Mouse (Mus musculus): Measurements from ENCODE around the gene Erf. TPM values are rescaled to one million over a fixed set of nuclear protein-coding genes. Genes with fewer than 3 reads are reported as not detected.
A peak's percentile ranks its signal among the peaks of the same experiment; 100 is the strongest.

Gene Erf
- polyA plus RNA-seq, 1 experiment from 2014 or later, result 4.6 TPM

DNA sequence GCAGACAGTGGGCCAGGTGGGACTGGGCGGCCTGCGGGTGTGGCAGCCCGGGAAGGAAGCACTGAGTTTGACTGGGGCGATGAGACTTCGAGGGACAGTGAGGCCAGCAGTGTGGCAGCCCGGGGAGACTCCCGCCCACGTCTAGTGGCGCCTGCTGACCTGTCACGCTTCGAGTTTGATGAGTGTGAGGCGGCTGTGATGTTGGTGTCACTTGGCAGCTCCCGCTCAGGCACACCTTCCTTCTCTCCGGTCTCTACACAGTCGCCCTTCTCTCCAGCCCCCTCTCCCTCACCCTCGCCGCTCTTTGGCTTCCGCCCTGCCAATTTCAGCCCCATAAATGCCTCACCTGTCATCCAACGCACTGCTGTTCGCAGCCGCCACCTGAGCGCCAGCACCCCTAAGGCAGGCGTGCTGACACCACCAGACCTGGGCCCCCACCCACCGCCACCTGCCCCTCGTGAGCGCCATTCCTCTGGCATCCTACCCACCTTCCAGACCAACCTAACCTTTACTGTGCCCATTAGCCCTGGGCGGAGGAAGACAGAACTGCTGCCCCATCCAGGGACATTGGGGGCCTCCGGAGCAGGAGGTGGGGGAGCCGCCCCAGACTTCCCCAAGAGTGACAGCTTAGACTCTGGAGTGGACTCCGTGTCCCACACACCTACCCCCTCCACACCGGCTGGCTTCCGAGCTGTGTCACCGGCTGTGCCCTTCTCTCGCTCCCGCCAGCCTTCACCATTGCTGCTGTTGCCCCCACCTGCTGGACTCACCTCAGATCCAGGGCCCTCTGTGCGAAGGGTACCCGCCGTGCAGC is 22.1 kb upstream of the Erf start:
- ATAC-seq (ENCODE audit: insufficient read depth), result no peak
- 0 out of 2 replicates have a peak overlapping the region, but pooled peaks have one; percentile 41 for H3K4me3 ChIP-seq (replicated peaks)
- H3K36me3 ChIP-seq (replicated peaks), result peaks cover 26% of the 10 kb centered on the region
- no peaks in the 10 kb centered on the region for H3K9me3 ChIP-seq (replicated peaks)
- H3K4me2 ChIP-seq, result peak overlapping the region; percentile 71
- H3K9ac ChIP-seq, result no peak overlapping the region
- H3K4me1 ChIP-seq (replicated peaks), result peaks cover 91% of the 10 kb centered on the region
- no peaks in the 10 kb centered on the region for H3K27me3 ChIP-seq
- peak overlapping the region; percentile 96 for H3K27ac ChIP-seq (replicated peaks)
- 86% methylated on average over 38 of the region's 38 CpGs for WGBS (ENCODE audit: insufficient replicate concordance)

DNA sequence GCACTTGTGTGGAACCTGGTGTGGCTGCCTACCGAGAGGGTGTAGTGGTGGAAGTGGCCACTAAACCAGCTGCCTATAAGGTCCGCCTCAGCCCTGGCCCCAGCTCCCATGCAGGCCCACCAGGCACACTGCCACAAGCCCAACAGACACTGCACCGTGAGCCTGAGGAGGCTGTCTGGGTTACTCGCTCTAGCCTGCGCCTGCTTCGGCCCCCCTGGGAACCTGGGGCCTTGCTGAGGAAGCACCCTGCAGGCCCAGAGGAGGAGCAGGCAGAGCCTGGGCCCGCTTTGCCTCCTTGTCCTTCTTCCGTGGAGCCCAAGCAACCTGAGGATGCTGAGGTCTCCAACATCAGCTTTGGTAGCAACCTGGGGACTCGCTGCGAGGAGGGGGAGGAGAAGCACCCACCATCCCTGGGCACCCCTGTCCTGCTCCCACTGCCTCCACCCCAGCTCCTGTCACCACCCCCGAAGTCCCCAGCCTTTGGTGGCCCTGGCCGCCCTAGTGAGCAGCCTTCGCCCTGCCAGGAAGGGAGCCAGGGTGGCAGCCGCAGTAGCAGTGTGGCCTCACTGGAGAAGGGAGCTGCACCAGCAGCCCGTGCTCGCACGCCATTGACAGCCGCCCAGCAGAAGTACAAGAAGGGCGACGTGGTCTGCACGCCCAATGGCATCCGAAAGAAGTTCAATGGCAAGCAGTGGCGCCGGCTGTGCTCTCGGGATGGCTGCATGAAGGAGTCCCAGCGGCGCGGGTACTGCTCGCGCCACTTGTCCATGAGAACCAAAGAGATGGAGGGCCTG is 21.3 kb upstream of the Erf start:
- no peak for ATAC-seq (ENCODE audit: insufficient read depth)
- Histone ChIP-seq H3K36me3 (replicated peaks) (peaks cover 26% of the 10 kb centered on the region), H3K4me3 (replicated peaks) (no peak overlapping the region), H3K9ac (no peak overlapping the region), H3K27ac (replicated peaks) (0 out of 2 replicates have a peak overlapping the region, but pooled peaks have one; percentile 96), H3K4me2 (no peak overlapping the region), H3K9me3 (replicated peaks) (no peaks in the 10 kb centered on the region), H3K27me3 (no peaks in the 10 kb centered on the region), H3K4me1 (replicated peaks) (peaks cover 87% of the 10 kb centered on the region)
- WGBS (ENCODE audit: insufficient replicate concordance), result 88% methylated on average over 30 of the region's 30 CpGs

DNA sequence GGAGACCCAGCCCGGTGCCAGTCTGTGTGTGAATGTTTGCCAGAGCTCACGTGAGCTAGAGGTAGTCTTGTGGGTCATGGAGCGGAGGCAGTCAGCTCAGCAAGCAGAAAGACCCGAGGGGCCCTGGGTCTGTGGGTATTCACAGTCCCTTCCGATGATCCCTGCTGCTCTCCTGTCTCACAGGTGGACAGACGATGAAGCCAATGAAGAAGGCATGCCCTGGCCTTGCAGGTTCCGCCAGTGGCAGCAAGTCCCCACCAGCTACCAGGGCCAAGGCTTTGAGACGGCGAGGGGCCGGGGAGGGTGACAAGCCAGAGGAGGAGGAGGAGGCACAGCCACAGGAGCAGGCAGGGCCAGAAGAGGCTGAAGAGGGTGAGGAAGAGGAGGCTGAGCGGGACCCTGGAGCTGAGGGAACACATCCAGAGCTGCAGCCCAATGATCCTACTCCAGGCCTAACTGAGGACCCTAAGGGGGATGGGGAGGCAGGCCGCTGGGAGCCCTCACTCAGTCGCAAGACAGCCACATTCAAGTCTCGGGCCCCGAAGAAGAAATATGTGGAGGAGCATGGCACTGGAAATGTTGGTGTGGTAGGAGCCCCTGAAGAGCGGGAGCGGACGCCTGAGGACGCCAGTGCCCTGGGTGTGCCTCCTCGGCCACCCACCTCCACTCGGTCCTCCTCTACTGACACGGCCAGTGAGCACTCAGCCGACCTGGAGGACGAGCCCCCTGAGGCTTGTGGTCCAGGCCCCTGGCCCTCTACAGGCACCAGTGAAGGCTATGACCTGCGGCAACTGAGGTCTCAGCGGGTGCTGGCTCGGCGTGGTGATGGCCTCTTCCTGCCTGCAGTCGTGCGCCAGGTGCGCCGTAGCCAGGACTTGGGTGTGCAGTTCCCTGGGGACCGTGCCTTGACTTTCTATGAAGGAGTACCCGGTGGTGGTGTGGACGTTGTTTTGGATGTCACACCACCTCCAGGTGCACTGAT is 20.4 kb upstream of the Erf start:
- H3K9me3 ChIP-seq (replicated peaks), result no peaks in the 10 kb centered on the region
- H3K4me1 ChIP-seq (replicated peaks), result peaks cover 87% of the 10 kb centered on the region
- peak overlapping the region; percentile 29 for H3K27ac ChIP-seq (replicated peaks)
- WGBS (ENCODE audit: insufficient replicate concordance), result 86% methylated on average over 35 of the region's 35 CpGs
- H3K27me3 ChIP-seq, result no peaks in the 10 kb centered on the region
- no peak overlapping the region for H3K4me2 ChIP-seq
- H3K9ac ChIP-seq, result no peak overlapping the region
- ATAC-seq (ENCODE audit: insufficient read depth), result no peak
- peaks cover 26% of the 10 kb centered on the region for H3K36me3 ChIP-seq (replicated peaks)
- no peak overlapping the region for H3K4me3 ChIP-seq (replicated peaks)

DNA sequence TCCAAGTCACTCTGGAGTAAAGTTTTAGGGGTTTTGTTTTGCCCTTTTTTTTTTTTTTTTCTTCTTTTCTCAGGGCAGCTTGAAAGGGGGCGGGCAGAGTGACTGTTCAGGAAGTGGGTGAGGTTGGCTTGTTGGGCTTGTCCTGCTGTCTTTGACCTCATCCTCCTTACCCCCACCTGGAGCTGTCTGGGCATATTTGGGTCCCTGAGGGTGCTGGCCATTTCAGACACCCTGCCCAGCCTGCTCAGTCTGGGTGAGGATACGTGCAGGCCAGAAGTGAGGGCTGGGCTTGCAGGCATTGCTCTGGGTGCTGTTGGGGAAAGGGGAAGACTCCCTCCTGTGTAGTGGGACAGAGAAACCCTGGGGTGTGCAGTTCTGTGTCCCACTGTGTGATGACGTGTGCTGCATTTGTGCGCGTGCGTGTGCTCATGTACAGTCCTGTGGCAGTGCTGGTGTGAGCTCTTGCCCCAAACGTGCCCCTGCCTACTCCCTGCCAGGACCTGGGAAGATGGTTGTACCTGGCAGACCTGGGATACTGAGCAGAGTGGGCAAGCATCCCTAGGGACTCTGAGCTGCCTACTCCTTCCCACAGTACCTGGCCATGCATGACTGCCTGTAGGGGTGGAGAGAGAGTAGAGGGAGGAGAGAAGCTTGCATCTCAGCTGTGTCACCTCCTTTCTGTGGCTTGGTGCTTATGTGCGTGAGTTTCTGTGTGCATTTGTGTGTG is 19.1 kb upstream of the Erf start:
- Histone ChIP-seq H3K27me3 (no peaks in the 10 kb centered on the region), H3K9ac (peak overlapping the region; percentile 98), H3K36me3 (replicated peaks) (peaks cover 26% of the 10 kb centered on the region), H3K4me2 (peak overlapping the region; percentile 90), H3K4me3 (replicated peaks) (peak overlapping the region; percentile 85), H3K27ac (replicated peaks) (peak overlapping the region; percentile 95), H3K9me3 (replicated peaks) (no peaks in the 10 kb centered on the region), H3K4me1 (replicated peaks) (peaks cover 84% of the 10 kb centered on the region)
- no peak for ATAC-seq (ENCODE audit: insufficient read depth)
- 66% methylated on average over 8 of the region's 8 CpGs for WGBS (ENCODE audit: insufficient replicate concordance)

DNA sequence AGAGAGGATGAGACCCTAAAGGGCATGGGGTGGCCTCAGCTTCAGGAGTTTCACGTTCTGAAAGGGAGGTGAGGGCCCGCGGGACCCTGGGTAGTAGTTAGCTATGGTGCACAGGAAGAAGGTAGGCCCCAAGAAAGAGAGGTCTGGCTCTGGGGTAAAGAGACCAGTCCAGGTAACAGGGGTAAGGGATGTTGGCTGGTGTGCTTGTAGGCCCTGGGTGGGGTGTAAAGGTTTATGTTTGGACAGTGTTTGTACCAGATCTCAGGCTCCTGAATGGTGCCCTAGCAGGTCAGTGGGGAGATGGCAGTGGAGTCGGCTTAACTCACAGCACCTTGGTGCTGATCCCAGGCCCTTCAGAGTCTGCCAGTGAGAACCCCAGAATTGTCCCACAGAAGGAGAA is 18.5 kb upstream of the Erf start:
- 28% methylated on average over 4 of the region's 4 CpGs for WGBS (ENCODE audit: insufficient replicate concordance)
- no peak for ATAC-seq (ENCODE audit: insufficient read depth)
- no peaks in the 10 kb centered on the region for H3K27me3 ChIP-seq
- peak overlapping the region; percentile 85 for H3K4me3 ChIP-seq (replicated peaks)
- H3K4me2 ChIP-seq, result peak overlapping the region; percentile 90
- peaks cover 79% of the 10 kb centered on the region for H3K4me1 ChIP-seq (replicated peaks)
- H3K9ac ChIP-seq, result peak overlapping the region; percentile 98
- peaks cover 26% of the 10 kb centered on the region for H3K36me3 ChIP-seq (replicated peaks)
- H3K9me3 ChIP-seq (replicated peaks), result no peaks in the 10 kb centered on the region
- H3K27ac ChIP-seq (replicated peaks), result peak overlapping the region; percentile 95

DNA sequence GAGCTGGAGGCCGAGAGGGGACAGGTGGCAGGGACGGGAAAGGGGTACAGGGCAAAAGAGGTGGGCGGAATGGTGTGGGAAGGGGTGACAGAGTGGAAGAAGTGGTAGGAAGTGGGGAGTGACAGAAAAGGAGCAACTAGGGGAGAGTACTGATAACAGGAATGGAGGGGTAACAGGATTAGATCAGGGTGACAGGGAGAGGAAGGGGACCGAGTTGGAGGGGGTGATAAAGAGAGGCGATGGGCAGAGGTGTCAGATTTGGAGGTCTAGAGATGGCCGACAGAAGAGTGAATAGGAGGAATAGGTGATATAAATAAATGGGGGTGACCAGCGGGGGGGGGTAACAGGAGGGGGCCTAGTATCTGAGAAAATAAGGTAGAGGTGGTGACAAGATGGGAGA is 18.0 kb upstream of the Erf start:
- Histone ChIP-seq H3K27ac (replicated peaks) (peak overlapping the region; percentile 95), H3K4me3 (replicated peaks) (peak overlapping the region; percentile 85), H3K27me3 (no peaks in the 10 kb centered on the region), H3K4me2 (peak overlapping the region; percentile 90), H3K9me3 (replicated peaks) (no peaks in the 10 kb centered on the region), H3K9ac (peak overlapping the region; percentile 98), H3K36me3 (replicated peaks) (peaks cover 26% of the 10 kb centered on the region), H3K4me1 (replicated peaks) (peaks cover 79% of the 10 kb centered on the region)
- no peak for ATAC-seq (ENCODE audit: insufficient read depth)
- under 1% methylated on average over 7 of the region's 7 CpGs for WGBS (ENCODE audit: insufficient replicate concordance)

DNA sequence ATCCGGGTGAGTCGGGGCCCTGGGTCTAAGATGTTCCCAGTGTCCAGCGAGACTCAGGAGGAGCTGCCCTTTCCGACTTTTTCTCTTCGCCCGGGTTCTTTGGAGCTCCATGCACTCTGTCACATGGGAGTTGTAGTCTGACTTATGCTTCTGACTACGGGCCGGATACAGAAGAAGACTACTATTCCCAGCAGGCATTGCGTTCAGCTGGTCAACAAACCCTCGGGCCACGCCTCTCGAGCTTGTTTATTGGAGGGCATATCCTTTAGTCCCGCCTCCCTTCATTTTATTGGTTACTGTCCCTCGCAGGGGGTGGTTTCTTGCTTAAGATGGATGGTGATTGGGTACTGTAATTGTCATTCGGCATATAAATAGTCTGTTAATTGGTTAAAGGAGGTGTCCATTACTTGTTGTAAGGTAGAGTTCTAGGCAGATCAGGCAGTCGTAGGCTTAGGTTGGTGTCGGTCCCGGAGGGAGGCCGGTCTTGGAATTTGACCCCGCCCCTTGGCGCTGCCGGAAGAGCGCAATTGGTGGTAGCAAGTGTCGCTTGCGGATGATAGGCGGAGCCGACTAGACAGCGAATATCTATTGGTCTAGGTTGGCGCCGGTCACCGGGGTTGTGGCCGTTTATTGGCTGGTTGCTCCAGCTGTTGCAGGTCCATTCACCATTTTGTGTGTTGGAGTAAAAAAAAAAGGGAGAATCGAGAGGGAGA is 17.3 kb upstream of the Erf start:
- H3K27me3 ChIP-seq, result no peaks in the 10 kb centered on the region
- H3K27ac ChIP-seq (replicated peaks), result peak overlapping the region; percentile 95
- H3K4me2 ChIP-seq, result peak overlapping the region; percentile 90
- peak; percentile 90 for ATAC-seq (ENCODE audit: insufficient read depth)
- peaks cover 22% of the 10 kb centered on the region for H3K36me3 ChIP-seq (replicated peaks)
- 0% methylated on average over 33 of the region's 33 CpGs for WGBS (ENCODE audit: insufficient replicate concordance)
- H3K9ac ChIP-seq, result peak overlapping the region; percentile 98
- no peaks in the 10 kb centered on the region for H3K9me3 ChIP-seq (replicated peaks)
- peaks cover 73% of the 10 kb centered on the region for H3K4me1 ChIP-seq (replicated peaks)
- peak overlapping the region; percentile 85 for H3K4me3 ChIP-seq (replicated peaks)

DNA sequence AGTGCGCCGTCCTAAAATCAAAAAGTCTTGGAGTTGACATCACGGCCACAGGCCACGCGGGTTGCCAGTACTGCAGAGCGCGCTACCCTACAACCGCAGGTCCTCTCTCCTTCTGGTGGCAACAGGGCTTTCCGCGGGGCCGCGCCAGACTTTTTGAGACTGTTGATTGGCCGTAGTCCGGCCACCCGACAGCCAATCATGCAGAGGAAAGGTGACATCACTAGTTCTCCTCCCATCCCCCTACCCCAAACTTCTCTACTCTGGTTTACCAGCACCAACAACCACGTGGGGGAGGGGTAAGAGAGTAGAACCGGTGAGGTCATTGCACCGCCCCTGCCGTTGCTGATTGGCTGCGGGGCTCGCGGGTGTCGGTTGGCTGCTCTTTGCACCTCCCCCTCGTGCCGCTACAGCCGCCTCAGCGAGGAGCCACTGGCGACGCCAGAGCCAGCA is 16.8 kb upstream of the Erf start, which contains the start of gene Cic:
Cic (plus strand) TSS at position 404 of the 450 bp plus-strand sequence.
- H3K9ac ChIP-seq, result peak within 1 kb of the TSS; percentile 98
- H3K4me2 ChIP-seq, result peak within 1 kb of the TSS; percentile 90
- H3K9me3 ChIP-seq (replicated peaks), result no peaks in the 10 kb centered on the region
- H3K4me1 ChIP-seq (replicated peaks), result peaks cover 67% of the 10 kb centered on the region
- H3K4me3 ChIP-seq (replicated peaks), result peak within 1 kb of the TSS; percentile 85
- 0% methylated on average over 29 of the region's 29 CpGs for WGBS (ENCODE audit: insufficient replicate concordance)
- peaks cover 16% of the 10 kb centered on the region for H3K36me3 ChIP-seq (replicated peaks)
- peak within 1 kb of the TSS; percentile 95 for H3K27ac ChIP-seq (replicated peaks)
- no peaks in the 10 kb centered on the region for H3K27me3 ChIP-seq
- ATAC-seq (ENCODE audit: insufficient read depth), result peak; percentile 75

DNA sequence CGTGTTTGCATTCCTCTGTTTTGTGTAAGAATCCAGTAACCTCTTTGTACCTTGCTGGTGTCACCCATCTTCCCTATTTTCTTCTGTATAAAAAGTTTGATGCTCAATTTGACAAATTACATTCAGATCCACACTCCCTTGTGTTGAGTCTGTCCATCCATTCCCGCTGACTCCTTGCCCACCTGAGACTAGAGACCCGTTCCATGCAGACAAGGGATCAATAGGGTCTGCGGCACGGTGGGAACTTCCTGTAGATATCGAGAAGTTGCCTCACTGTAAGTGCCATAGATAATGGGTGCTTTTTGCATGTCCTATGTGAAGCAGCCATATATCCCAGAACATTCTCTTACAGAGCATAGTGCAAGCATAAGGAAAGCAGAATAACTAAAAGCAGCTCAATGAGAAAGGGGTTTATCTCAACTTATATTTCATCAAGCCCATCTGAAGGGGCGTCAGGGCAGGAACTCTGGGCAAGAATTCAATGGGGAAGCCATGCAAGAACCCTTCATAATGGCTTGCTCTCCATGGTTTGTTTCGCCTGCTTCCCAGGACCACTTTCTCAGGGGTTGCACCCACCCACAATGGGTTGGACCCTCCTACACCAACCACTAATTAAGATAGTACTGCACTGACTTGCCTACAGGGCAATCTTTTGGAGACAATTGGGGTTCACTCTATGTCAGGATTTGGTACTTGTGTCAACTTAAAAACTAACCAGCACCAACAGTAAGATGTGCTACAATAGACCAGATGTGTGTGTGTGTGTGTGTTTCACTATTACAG is 15.8 kb upstream of the Erf start:
- 69% methylated on average over 8 of the region's 8 CpGs for WGBS (ENCODE audit: insufficient replicate concordance)
- H3K9me3 ChIP-seq (replicated peaks), result no peaks in the 10 kb centered on the region
- H3K4me1 ChIP-seq (replicated peaks), result peaks cover 58% of the 10 kb centered on the region
- H3K4me3 ChIP-seq (replicated peaks), result peak overlapping the region; percentile 85
- no peak for ATAC-seq (ENCODE audit: insufficient read depth)
- H3K36me3 ChIP-seq (replicated peaks), result peaks cover 7% of the 10 kb centered on the region
- H3K4me2 ChIP-seq, result peak overlapping the region; percentile 90
- H3K27me3 ChIP-seq, result no peaks in the 10 kb centered on the region
- H3K27ac ChIP-seq (replicated peaks), result peak overlapping the region; percentile 95
- H3K9ac ChIP-seq, result peak overlapping the region; percentile 82

Data from liver, embryonic 15.5 days (tissue).